Mouse (Mus musculus) hematopoietic stem cell, adult 5-6 weeks (primary cell): Measurements from ENCODE around the gene Arf5. TPM values are rescaled to one million over a fixed set of nuclear protein-coding genes. Genes with fewer than 3 reads are reported as not detected.

Source experiments
- ATAC-seq, 2 experiments: fragments of 125-278 bp in 1 of 2; replicated peaks in 1 of 2; 2 replicates each; pipeline ENCODE4 v1.8.0; 2016 to 2017; ENCODE audit warnings: inconsistent platforms in 2 of 2, mild to moderate bottlenecking in 2 of 2, moderate number of reproducible peaks in 2 of 2, low read depth in 1 of 2, moderate TSS enrichment in 1 of 2; ENCODE audit not compliant: low FRiP score in 2 of 2, poor library complexity in 2 of 2, severe bottlenecking in 2 of 2, insufficient read depth in 1 of 2, low TSS enrichment in 1 of 2
- total RNA-seq: library from RNA; stranded (forward); fragments of 172-1452, 232-1000 nt; gene quantifications from 2 replicates; pipeline ENCODE4 v1.2.3, GENCODE M21; 2017

Arf5 gene
- total RNA-seq: 31.7 and 36.9 TPM in 2 replicates

DNA sequence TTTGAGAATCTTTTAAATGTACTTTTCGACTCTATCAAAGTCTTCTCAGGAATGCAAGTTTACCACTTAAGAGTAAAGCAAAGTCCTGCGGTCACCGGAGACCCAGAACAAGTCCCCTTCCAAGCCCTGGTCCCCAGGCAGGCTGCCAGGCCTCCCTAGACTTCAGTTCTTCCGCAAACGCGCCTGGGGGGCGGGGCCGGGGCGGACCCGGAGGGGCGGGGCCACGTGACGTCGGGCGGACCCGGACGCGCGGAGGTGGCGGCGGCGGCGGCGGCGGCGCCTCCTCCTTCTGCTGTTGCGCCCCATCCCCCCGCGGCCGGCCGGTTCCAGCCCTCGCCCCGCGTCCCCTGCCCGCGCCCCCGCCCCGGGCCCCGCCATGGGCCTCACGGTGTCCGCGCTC, at the start of gene Arf5:
Gene Arf5, plus strand, starts transcription at position 248 of the 400 bp plus-strand sequence.
- ATAC-seq: peak; percentile 20 to 44

DNA sequence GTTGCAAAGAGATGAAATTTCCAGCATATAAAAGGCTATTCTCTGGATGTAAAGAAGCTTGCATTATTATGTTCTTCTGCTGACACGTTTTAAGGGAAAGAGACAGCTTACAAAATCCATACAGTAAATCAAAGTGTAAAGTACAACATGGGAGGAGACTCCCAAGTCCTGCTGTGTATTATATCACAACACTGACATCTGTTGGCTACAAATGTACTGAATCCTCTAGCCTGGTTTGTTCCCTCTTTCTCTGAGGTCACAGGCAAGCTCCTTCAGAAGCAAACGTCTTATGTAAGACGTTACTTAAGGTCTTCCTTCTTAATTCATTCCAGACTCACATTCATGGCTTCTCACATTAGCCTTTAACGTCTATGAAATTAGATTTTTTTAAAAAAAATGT, 41.4 kb upstream of the Arf5 start:
- ATAC-seq: peak; percentile 66 to 79

DNA sequence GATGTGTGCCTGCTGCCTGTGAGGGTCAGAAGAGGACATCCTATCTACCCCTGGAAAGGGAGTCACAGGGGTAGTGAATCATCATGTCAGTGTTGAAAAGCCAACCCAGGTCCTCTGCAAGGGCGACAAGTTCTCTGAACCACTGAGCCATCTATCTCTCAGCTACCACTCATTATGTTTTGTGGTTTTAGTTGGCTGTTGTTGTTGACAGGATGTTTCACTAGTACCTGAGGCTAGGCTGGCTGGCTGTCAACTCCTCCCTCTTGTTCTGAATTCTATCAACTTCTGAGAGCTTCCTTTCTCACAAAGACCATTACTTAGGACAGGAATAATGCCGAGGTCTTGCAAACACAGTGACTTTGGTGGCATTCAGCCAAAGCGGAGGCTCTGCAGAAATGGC, 38.2 kb upstream of the Arf5 start:
- no peak for ATAC-seq

DNA sequence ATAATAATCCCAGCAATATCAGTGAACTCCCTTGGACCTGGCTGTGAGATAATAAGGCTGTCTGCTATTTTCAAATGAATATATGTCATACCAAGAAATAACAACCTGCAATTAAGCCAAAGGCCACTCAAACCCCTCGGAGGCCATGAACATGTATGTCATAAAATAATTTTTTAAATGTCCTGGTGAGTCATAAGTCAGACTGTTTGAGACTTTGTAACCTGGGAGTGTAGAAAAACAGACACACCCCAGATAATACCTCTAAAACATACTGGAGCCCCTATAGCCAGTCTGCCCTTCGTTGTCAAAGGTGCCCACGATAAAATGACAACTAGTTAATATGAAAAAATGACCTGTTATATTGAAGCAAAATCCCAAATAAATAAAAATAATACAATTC, 34.3 kb upstream of the Arf5 start:
- ATAC-seq: no peak

DNA sequence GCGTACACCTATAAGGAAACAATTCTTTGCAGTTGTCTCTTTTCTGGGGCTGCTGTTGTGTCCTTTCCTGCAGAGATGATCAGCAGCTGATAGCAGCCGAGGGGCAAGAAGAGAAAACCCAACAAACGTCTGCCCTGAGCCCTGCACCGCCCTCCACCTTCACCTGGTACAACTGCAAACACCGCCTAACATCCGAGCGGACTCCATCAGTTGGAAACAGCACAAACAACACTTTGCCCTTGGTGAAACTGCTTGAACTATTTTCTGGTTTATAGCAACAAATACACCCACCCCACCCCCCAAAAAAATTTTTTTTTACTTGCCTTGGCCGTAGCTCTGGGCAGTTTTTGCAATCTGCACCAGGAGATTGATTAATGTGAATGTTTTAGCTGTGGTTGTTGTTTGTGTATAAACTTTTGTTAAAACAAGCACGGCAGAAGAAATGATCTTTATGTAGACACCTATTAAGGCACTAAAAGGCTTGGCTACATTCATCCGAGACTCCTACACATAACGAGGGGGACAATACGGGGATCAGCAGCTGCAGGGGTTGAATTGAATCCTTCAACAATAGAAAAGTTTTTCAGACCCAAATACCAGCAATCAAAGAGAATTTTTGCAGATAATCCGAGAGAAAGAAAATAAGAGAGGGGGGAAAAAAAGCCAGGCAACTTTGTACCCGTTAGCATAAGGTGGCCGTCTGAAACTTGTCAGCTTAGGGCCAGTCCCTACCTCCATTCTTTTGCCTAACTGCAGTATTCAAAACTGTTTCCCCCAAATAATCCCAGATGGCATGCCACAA, 27.1 kb upstream of the Arf5 start:
- no peak for ATAC-seq

DNA sequence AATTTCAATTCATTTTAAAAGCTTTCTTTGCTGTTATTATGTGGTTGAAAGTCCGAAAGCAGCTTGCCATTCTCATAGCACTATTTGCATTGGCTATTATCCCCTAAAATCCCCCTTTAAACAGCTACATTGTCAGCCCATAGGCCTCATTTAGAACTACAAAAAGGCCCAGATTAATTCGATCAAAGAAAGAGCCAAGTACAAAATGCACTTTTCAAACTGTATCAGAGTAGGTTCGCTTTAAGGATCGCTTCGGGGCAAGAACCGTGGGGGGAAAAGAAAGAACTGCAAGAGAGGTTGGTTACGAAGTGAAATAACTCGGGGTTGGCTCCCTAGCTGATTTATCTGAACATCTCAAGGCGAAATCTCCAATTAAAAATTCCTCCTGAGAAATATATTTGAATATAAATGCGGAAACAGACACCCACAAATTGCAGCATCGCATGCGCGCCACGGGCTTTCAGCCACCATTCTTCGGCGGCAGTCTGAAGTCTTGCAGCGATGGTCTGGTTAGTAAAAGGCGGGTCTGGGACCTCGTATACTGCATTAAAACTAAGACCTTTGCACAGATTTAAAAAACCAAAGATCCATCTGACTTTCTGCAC, 26.4 kb upstream of the Arf5 start:
- ATAC-seq: peak; percentile 40 to 52

DNA sequence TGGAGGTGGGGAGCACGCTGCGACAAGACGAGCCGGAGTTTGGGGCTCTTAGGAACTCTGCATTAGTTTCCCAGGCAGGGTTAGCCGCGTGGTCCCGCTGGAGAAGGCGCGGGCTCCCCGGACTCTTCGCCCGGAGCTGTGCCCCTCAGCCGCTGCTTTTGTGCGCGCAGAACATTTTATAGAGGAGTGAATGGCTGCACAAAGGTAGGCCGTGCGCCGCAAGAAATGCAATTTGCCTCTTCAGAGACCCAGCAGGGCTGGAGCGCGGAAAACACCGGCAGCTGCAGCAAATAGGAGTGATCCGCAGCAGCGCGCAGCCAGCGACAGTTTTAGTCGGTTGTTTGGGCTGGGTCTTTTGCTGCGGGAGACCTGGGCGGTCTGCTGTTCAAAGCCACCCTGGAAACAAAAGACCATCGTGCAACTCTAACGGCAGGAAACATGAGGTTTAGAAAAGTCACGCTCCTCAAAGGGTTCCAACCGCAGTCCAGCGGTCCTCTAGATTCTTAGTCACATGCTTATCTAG, 25.6 kb upstream of the Arf5 start, which contains the start of gene Zfp800:
Gene Zfp800, minus strand, starts transcription at position 325 of the 523 bp plus-strand sequence.
- peak; percentile 54 to 58 for ATAC-seq

DNA sequence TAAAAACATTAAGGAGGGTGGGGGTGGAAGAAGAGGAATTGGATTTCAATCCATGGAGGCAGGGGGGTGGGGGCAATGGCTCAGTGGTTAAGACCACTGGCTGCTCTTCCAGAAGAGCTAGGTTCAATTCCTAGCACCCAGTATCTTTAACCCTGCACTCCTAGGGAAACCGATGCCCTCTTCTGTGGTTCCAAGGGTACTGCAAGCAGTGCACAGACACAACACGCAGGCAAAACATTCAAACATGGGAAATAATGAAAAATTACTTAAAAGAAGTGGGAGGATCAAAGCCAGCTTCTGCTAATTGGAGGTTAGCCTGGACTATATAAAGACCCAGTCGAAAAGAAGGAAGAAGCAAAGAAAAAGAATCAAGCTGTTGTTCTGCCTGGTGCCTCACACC, 24.6 kb upstream of the Arf5 start:
- ATAC-seq: no peak

DNA sequence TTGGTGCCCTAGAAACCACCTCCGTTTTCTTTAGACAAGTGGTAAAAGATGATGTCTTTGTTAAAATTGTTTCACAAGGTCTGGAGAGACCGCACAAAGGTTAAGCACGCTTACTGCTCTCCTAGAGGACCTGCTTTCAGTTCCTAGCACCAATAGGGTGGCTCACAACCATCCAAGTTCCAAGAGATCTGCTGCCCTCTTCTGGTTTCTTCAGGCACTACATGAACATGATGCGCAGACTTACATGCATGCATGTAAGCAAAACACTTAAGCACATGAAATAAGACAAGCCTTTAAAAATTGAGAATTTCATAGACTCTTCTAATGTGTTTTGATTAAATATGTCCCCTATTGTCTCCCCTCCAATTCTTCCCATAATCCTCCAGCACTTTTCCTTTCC, 23.6 kb upstream of the Arf5 start:
- no peak for ATAC-seq

DNA sequence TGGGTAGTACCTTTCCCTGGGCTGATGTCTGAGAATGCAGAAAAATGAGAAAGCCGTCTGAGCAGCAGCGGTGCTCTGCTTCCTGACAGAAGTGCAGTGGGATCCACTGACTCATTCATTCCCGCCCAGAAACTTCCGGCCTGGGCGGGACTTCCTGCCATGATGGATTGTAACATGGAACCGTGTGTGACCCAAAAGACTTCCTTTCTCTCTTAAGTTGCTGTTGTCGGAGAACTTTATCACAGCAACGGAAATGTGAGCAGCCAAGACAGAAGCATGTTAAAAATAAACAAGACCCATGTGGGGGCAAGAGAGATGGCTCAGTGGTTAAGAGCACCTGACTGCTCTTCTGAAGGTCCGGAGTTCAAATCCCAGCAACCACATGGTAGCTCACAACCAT, 13.3 kb upstream of the Arf5 start:
- ATAC-seq: peak; percentile 73 to 92

DNA sequence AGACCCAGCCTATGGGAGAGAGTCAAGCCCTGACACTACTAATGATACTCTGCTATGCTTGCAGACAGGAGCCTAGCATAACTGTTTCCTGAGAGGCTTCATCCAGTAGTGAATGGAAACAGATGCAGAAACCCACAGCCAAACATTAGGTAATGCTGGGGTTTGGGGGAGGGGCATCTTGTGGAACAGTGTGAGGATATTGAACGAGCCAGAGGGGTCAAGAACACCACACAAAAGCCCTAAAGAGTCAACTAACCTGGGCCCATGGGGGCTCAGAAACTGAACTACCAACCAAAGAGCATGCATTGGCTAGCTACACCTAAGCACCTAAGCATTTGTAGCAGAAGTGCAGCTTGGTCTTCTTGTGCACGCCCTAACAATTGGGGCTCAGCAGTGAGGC, 12.1 kb upstream of the Arf5 start:
- no peak for ATAC-seq

DNA sequence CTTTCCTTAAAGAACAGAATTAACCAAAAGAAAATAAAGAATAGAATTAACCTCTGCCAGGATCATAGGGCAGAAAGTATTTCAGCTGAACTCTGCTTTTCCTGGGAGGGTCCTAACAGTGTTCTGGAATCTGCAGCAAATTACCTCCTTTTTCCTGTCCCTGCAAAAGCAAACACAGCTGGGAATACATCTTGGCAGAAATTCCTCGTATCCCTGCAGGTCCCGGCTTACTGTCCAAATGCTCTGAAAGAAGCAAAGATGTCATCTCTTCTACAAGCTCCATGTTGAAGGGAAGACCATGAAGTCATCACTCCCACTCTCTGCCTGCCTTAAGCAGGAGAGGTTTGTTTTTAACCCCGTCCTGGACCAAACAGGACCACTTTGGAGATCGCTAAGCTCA, 6.4 kb upstream of the Arf5 start:
- no peak for ATAC-seq

DNA sequence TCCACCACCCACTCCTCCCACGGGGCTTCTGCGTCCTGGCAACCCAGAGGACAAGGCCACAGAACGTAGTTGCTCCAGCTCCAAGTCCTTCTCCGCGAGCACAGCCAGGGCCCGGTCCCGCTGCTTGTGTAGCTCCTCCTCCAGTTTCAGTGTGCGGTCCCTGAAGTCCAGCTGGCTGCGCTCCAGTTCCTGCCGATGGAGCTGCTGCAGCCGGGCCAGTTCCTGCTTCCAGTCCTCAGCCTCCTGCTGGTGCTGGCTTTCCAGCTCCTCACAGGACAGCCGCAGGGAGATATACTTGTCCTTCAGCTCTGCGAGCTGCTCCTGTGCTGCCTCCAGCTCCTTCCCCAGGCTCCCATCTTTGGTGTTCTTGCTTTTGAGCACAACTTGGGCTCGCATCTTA, 4.9 kb upstream of the Arf5 start:
- no peak for ATAC-seq

DNA sequence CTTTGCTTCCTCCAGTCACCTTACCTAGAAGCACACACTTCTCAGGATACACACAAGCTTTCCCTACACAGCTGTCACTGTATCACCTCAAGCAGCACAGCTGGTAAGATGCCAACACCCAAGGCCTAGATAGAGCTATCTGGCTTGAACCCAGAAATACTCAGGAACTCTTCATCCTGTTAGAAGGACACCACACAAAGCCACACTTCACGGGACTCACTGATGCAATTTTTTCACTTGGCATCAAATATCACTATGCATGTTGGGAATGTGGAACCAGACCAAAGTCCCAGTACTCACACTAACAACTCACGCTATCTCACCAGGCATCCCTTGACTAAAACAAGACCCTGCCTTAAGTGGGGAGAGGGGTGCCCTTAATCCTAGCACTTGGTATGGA, 3.7 kb upstream of the Arf5 start:
- ATAC-seq: no peak

DNA sequence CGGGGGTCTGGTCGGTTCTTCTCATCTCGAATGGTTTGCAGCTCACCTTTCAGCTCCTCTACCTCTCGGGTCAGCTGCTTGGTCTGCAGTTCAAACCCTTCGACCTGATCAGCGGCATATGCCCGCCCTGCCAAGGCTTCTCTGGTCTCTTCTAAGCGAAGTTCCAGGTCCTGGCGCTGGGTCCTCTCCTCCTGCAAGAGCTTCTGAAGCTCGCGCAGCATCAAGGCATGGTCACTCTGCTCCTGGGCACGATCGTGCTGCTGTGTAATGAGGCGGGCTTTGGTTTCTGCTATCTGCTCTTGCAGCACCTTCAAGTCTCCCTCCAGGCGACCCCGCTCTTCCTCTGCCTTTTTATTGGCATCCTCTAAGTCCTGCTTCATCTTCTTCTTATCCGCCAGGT, 3.0 kb upstream of the Arf5 start:
- ATAC-seq: no peak

DNA sequence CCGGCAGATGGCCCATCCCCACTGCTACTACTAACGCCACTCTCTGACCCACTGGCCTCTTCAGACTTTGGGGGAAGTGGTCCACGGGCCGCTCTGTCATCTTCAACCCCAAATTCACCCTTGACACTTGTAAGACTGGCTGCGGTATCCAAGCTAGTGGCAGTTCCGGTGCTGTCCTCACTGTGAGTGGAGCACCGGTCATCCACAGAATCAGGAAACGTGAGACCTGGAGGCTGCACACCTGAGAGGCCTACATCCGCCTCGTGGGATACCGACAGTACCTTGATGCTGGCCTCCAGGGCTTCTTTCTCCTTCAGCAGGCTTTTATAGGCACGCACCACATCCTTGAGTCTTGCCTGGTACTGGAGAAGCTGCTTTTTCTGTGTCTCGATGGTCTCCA, 2.5 kb upstream of the Arf5 start:
- no peak for ATAC-seq

DNA sequence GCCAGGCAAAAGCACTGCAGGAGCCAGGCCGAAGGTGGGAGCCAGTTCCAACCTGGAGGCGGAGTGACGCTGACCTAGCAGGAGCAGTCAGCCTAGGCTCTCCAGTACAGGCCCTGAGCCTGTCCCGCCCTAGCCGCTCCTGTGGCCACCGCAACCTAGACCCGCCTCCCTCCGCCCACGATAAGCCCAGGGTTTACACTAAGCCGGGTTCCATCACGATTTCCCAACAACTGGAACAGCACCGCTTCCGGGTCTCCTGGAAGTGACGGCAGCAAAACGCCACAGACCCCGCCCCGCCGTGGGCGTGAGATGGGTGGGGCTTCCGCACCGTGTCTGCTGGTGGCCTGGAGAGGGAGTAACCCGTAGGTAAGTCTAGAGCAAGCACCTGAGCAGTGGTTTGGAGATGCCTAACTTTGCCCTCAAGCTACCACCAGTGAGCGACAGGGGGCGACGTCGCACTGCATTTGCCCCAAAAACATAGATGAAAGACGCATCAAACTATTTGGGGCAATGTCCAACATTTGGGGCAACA, 1.8 kb upstream of the Arf5 start:
- peak; percentile 86 to 92 for ATAC-seq

DNA sequence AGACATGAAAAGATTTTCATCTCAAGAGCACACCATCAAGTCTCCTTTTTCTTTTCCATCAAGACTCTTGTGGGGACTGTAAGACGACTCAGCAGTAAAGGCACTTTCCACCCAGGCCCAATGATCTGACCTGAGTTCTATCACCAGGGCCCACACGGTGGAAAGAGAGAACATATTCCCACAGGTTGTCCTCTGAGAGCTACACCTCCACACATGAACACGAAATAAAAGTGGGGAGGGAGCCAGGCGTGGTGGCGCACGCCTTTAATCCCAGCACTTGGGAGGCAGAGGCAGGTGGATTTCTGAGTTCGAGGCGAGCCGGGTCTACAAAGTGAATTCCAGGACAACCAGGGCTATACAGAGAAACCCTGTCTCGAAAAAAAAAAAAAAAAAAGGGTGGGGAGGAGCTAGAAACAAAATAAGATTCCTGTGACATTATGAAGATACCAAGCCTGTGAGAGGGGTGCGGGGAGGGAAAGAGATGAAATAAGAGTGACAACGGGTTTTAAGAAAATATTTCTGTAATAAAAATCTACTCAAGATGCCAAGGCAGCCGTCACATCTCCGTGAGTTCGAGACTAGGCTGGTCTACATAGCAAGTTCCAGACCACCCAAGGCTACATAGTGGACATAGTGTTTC, 589 bp upstream of the Arf5 start:
- ATAC-seq: no peak
